Mouse (Mus musculus) ES-E14 (cell line): ENCODE measurements around the gene Alb. TPM values are rescaled to one million over a fixed set of nuclear protein-coding genes. Genes with fewer than 3 reads are reported as not detected.

Experiments used
- DNase-seq: peaks from one replicate; pipeline ENCODE4 v3.0.0-alpha.2; 2013; ENCODE audit warnings: low read depth, low spot score
- H3K27ac ChIP-seq: 2 replicates; pipeline ENCODE4 v1.5.1; 2012; ENCODE audit warnings: low read depth, mild to moderate bottlenecking, low read length, moderate library complexity, mixed read lengths; ENCODE audit not compliant: poor library complexity, insufficient read depth, severe bottlenecking
- H3K36me3 ChIP-seq: 2 replicates; pipeline ENCODE4 v1.6.1; 2012; ENCODE audit warnings: mild to moderate bottlenecking, low read length, moderate library complexity, mixed read lengths; ENCODE audit not compliant: control insufficient read depth, poor library complexity, insufficient read depth, severe bottlenecking
- H3K4me1 ChIP-seq, 2 experiments: fragments of 150-350 bp in 1 of 2; sonication (generic) in 1 of 2; 2 replicates each; pipeline ENCODE4 v1.6.1; 2012; ENCODE audit warnings: low read length in 2 of 2, mild to moderate bottlenecking in 1 of 2, mixed read lengths in 1 of 2; ENCODE audit not compliant: control insufficient read depth in 2 of 2, insufficient read depth in 2 of 2, poor library complexity in 1 of 2
- H3K4me3 ChIP-seq, 2 experiments: fragments of 150-350 bp in 1 of 2; sonication (generic) in 1 of 2; 2 replicates each; pipeline ENCODE4 v1.5.1; 2012; ENCODE audit warnings: low read length in 2 of 2, low read depth in 1 of 2, mild to moderate bottlenecking in 1 of 2, mixed read lengths in 1 of 2; ENCODE audit not compliant: insufficient read depth in 1 of 2, poor library complexity in 1 of 2, severe bottlenecking in 1 of 2
- H3K9ac ChIP-seq: 2 replicates; pipeline ENCODE4 v1.6.1; 2012; ENCODE audit warnings: low read depth, mild to moderate bottlenecking, low read length, mixed read lengths; ENCODE audit not compliant: poor library complexity, insufficient read depth, severe bottlenecking
- H3K9me3 ChIP-seq: fragments of 150-350 bp; sonication (generic); 2 replicates; pipeline ENCODE4 v1.6.1; 2012; ENCODE audit warnings: low read depth, mild to moderate bottlenecking, low read length; ENCODE audit not compliant: control insufficient read depth, insufficient read depth
- CHD2 ChIP-seq: IDR thresholded peaks from 2 replicates; pipeline ENCODE4 v1.6.1; 2014; ENCODE audit warnings: mild to moderate bottlenecking, low read depth, low read length, inconsistent platforms
- HCFC1 ChIP-seq: IDR thresholded peaks from 2 replicates; pipeline ENCODE4 v1.6.1; 2012; ENCODE audit warnings: low read length, inconsistent platforms, borderline replicate concordance; ENCODE audit not compliant: insufficient read depth
- MAFK ChIP-seq: IDR thresholded peaks from 2 replicates; pipeline ENCODE4 v1.6.1; 2014; ENCODE audit warnings: mild to moderate bottlenecking, low read depth, low read length, inconsistent platforms; ENCODE audit not compliant: insufficient read depth
- ZC3H11A ChIP-seq: IDR thresholded peaks from 2 replicates; pipeline ENCODE4 v1.6.1; 2012; ENCODE audit warnings: low read depth, mild to moderate bottlenecking, inconsistent platforms, low read length, borderline replicate concordance
- ZNF384 ChIP-seq: IDR thresholded peaks from 2 replicates; pipeline ENCODE4 v1.6.1; 2012; ENCODE audit warnings: low read depth, low read length, inconsistent platforms
- in situ Hi-C, 2 experiments: fragments of 600-800 bp; cut with MboI; formaldehyde crosslinking; loops; one replicate each; pipeline ENCODE4 v1.15.1; 2025; ENCODE audit warnings: low sequenced_read_pairs in 2 of 2, inconsistent platforms in 1 of 2; ENCODE audit not compliant: unreplicated experiment in 2 of 2
- total RNA-seq: library from RNA; depleted of rRNA; stranded (reverse); fragments of 300-350 nt; gene quantifications from 2 replicates; pipeline ENCODE4 v1.2.3, GENCODE M21; 2012

Gene Alb
- total RNA-seq, 1 experiment: not detected

- Histone ChIP-seq H3K36me3 (no peaks in the 10 kb centered on the region), H3K27ac (no peak overlapping the region), H3K4me1 (peaks cover 0 to 2% of the 10 kb centered on the region in 2 experiments; a peak in 1 of 4 replicates), H3K9me3 (no peaks in the 10 kb centered on the region), H3K4me3 (no peak overlapping the region), H3K9ac (no peak overlapping the region)
- in situ Hi-C loops: no loop called here
- TF ChIP-seq HCFC1: no peak
- DNase-seq: no peak
Observed at GRCm38 (mm10) chr5:90504742-90505141, 44.0 kb downstream of the Alb start.

- DNase-seq: no peak
- Histone ChIP-seq H3K4me1 (no peaks in the 10 kb centered on the region), H3K36me3 (no peaks in the 10 kb centered on the region), H3K4me3 (no peak overlapping the region), H3K9me3 (no peaks in the 10 kb centered on the region), H3K9ac (no peak overlapping the region), H3K27ac (no peak overlapping the region)
- TF ChIP-seq ZC3H11A (no peak), ZNF384 (no peak), CHD2 (no peak)
- in situ Hi-C loops: no loop called here
Observed at GRCm38 (mm10) chr5:90506507-90506906, 45.8 kb downstream of the Alb start.

- TF ChIP-seq HCFC1: no peak
- no peak for TF ChIP-seq MAFK
- no peak for TF ChIP-seq ZC3H11A
- no peak for TF ChIP-seq ZNF384
- no peak for TF ChIP-seq CHD2
- Histone ChIP-seq H3K9ac (peak overlapping the region; percentile 0; the same call in 1 of the 2 replicates), H3K4me1 (no peaks in the 10 kb centered on the region), H3K27ac (no peak overlapping the region), H3K9me3 (no peaks in the 10 kb centered on the region), H3K36me3 (no peaks in the 10 kb centered on the region), H3K4me3 (peak overlapping the region in 1 of 2 experiments; percentile 3; a peak in 1 of 4 replicates)
- peak; percentile 9 for DNase-seq
- in situ Hi-C loops: no loop called here
Observed at GRCm38 (mm10) chr5:90507411-90507949, 46.8 kb downstream of the Alb start.

GRCm38 (mm10) chr5:90509828-90510592 lies 49.3 kb downstream of the Alb start:
- Histone ChIP-seq H3K36me3 (no peaks in the 10 kb centered on the region), H3K4me1 (no peaks in the 10 kb centered on the region), H3K9me3 (no peaks in the 10 kb centered on the region), H3K4me3 (no peak overlapping the region), H3K27ac (no peak overlapping the region), H3K9ac (no peak overlapping the region)
- TF ChIP-seq ZC3H11A: no peak
- TF ChIP-seq HCFC1: no peak
- TF ChIP-seq ZNF384: no peak
- no peak for TF ChIP-seq CHD2
- no peak for DNase-seq
- in situ Hi-C loops: no loop called here
